Mouse (Mus musculus): Measurements from ENCODE around the gene Smtnl2.

Gene Smtnl2

GRCm38 (mm10) chr11:72402017-72402416 is 9.5 kb downstream of the Smtnl2 start:
- no peak for DNase-seq (ENCODE audit: low read depth, low spot score)

- DNase-seq (ENCODE audit: low read depth, low spot score), result no peak
Measured at GRCm38 (mm10) chr11:72401068-72401467, 10.4 kb downstream of the Smtnl2 start.

GRCm38 (mm10) chr11:72397811-72398525 is 13.5 kb downstream of the Smtnl2 start:
- no peak for DNase-seq (ENCODE audit: low read depth, low spot score)

GRCm38 (mm10) chr11:72397072-72397471 is 14.4 kb downstream of the Smtnl2 start:
- DNase-seq (ENCODE audit: low read depth, low spot score), result no peak

GRCm38 (mm10) chr11:72396621-72397020 is 14.9 kb downstream of the Smtnl2 start:
- DNase-seq (ENCODE audit: low read depth, low spot score), result no peak

GRCm38 (mm10) chr11:72395652-72396051 is 15.9 kb downstream of the Smtnl2 start:
- DNase-seq (ENCODE audit: low read depth, low spot score), result no peak

GRCm38 (mm10) chr11:72394694-72395093 is 16.8 kb downstream of the Smtnl2 start:
- DNase-seq (ENCODE audit: low read depth, low spot score), result no peak

GRCm38 (mm10) chr11:72393669-72394068 is 17.8 kb downstream of the Smtnl2 start:
- no peak for DNase-seq (ENCODE audit: low read depth, low spot score)

- DNase-seq (ENCODE audit: low read depth, low spot score), result no peak
Measured at GRCm38 (mm10) chr11:72393243-72393642, 18.3 kb downstream of the Smtnl2 start.

GRCm38 (mm10) chr11:72391181-72391580 is 20.3 kb downstream of the Smtnl2 start:
- no peak for DNase-seq (ENCODE audit: low read depth, low spot score)

- no peak for DNase-seq (ENCODE audit: low read depth, low spot score)
Measured at GRCm38 (mm10) chr11:72389407-72390142, 21.9 kb downstream of the Smtnl2 start.

GRCm38 (mm10) chr11:72388113-72388529 is 23.4 kb downstream of the Smtnl2 start:
- no peak for DNase-seq (ENCODE audit: low read depth, low spot score)

GRCm38 (mm10) chr11:72379351-72379750 is 32.2 kb downstream of the Smtnl2 start:
- DNase-seq (ENCODE audit: low read depth, low spot score), result no peak

GRCm38 (mm10) chr11:72378222-72378621 is 33.3 kb downstream of the Smtnl2 start:
- no peak for DNase-seq (ENCODE audit: low read depth, low spot score)

- no peak for DNase-seq (ENCODE audit: low read depth, low spot score)
Measured at GRCm38 (mm10) chr11:72376562-72376961, 35.0 kb downstream of the Smtnl2 start.

GRCm38 (mm10) chr11:72369904-72370672 is 41.4 kb downstream of the Smtnl2 start:
- no peak for DNase-seq (ENCODE audit: low read depth, low spot score)

- DNase-seq (ENCODE audit: low read depth, low spot score), result no peak
Measured at GRCm38 (mm10) chr11:72367934-72368674, 43.4 kb downstream of the Smtnl2 start.

- no peak for DNase-seq (ENCODE audit: low read depth, low spot score)
Measured at GRCm38 (mm10) chr11:72366126-72366525, 45.4 kb downstream of the Smtnl2 start.

GRCm38 (mm10) chr11:72364526-72364925 is 47.0 kb downstream of the Smtnl2 start:
- DNase-seq (ENCODE audit: low read depth, low spot score), result no peak

- no peak for DNase-seq (ENCODE audit: low read depth, low spot score)
Measured at GRCm38 (mm10) chr11:72363523-72364240, 47.8 kb downstream of the Smtnl2 start.

GRCm38 (mm10) chr11:72362347-72362741 is 49.2 kb downstream of the Smtnl2 start, which contains the start of gene Tekt1:
Tekt1 (minus strand) TSS chr11:72362442.
- DNase-seq (ENCODE audit: low read depth, low spot score), result no peak

Data from A20 (cell line).